Mouse (Mus musculus): Measurements from ENCODE around the gene Ksr1.

Ksr1 gene

DNA sequence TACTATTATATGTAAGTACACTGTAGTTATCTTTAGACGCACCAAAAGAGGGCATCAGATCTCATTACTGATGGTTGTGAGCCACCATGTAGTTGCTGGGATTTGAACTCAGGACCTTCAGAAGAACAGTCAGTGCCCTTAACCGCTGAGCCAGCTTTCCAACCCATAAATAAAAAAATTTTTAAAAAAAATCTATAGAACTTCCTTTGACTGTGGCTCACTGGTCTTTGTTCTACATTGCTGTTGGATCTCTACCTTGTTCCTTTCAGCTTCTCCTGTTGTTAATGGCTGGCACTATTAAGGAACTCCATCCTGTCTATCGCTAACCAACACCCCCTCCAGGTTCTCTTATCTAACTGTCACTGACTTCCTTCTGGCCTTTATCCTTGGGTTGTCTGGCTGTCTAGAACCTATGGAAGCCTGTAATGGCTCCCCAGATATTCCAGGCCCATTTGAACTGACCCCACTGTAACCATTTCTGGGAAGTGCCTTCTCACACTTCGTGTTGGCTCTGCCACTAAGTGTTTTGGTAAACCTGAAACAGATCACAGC, 166.0 kb downstream of the Ksr1 start:
- no peak for DNase-seq (ENCODE audit: low spot score)

GRCm38 (mm10) chr11:78978176-78979019, 167.8 kb downstream of the Ksr1 start:
- DNase-seq (ENCODE audit: low spot score) = no peak

DNA sequence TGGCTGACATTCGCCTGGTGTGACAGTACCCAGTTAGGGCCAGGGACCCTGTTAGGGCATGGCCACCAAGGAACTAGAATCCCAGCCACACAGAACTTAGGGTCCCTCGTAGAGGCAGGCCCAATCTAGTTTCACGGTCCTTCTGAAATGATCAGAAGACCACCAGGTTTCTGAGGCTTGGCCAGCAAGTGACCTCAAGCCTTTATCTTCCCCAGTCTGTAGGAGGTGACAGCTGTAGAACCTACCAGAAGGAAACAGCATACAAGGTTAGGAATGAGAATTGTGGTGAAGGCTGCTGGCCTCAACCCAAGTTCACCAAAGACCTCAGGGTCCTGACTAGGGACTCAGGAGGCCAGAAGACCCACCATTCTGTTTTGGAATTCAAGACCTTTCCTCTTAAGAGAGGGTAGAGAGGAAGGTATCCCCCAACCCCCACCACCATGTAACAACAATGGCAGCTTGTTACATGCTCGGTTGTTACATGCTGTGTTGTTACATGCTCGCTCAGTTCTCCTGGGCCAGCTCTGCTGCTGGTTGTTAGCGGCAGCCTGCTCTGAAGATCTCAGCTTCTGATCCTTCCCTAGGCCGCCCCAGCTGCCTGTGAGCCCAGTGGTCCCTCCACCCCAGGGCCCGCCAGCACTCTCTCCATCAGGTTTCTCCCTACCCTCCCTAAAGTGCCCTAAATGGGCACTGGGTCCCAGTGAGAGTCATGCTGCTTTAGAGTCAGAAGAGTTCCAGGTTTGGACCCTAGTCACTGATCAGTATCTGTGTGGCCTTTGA, 169.3 kb downstream of the Ksr1 start:
- no peak for DNase-seq (ENCODE audit: low spot score)

- DNase-seq (ENCODE audit: low spot score) = no peak
Measured at GRCm38 (mm10) chr11:78973381-78974150, 172.6 kb downstream of the Ksr1 start.

GRCm38 (mm10) chr11:78972811-78973351, 173.3 kb downstream of the Ksr1 start:
- DNase-seq (ENCODE audit: low spot score) = no peak

GRCm38 (mm10) chr11:78972328-78972727, 173.9 kb downstream of the Ksr1 start:
- no peak for DNase-seq (ENCODE audit: low spot score)

- DNase-seq (ENCODE audit: low spot score) = no peak
Measured at GRCm38 (mm10) chr11:78971746-78972145, 174.5 kb downstream of the Ksr1 start.

GRCm38 (mm10) chr11:78971096-78971495, 175.1 kb downstream of the Ksr1 start:
- DNase-seq (ENCODE audit: low spot score) = no peak

GRCm38 (mm10) chr11:78968121-78968520, 178.1 kb downstream of the Ksr1 start:
- DNase-seq (ENCODE audit: low spot score) = no peak

GRCm38 (mm10) chr11:78967371-78967770, 178.8 kb downstream of the Ksr1 start:
- no peak for DNase-seq (ENCODE audit: low spot score)
